Mouse (Mus musculus): ENCODE results near the gene Nfia. TPM values are rescaled to one million over a fixed set of nuclear protein-coding genes. Genes with fewer than 3 reads are reported as not detected.

Gene Nfia
- total and polyA plus RNA-seq, 3 experiments, result 0.96 to 25.1 (median 1.3) TPM

DNA sequence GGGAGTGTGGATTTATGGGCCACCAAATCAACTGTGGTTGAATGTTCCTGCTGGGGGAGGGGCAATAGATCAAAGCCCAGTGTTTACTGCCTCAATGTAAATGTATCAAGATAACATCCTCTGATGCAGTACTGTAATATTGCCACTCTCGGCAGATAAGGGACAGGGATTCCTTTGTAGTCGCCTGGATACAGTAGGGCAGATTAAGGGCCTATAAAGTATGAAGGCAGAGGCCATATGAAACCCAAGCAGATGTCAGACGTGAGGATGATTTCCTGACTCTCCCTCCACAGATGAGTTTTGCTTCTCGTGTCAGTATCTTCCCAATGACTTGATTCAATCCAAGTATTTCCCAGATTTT lies 334.5 kb downstream of the Nfia start:
- no peaks in the 10 kb centered on the region for H3K4me1 ChIP-seq (ENCODE audit: insufficient read depth, low read depth, low read length)
- no peak for ATAC-seq (ENCODE audit: extremely low read depth, insufficient number of reproducible peaks, low FRiP score, poor library complexity, severe bottlenecking)
- peaks cover 38% of the 10 kb centered on the region for H3K9me3 ChIP-seq (replicated peaks)
- no peak overlapping the region for H3K4me3 ChIP-seq (ENCODE audit: low read depth, low read length)
- no peaks in the 10 kb centered on the region for H3K27me3 ChIP-seq (ENCODE audit: insufficient read depth, low read length)
- DNase-seq (ENCODE audit: low spot score), result no peak
- H3K36me3 ChIP-seq (replicated peaks), result peaks cover 18% of the 10 kb centered on the region
- no peak for TF ChIP-seq GATA2 (IDR thresholded peaks at IDR 0.05; ENCODE audit: borderline replicate concordance, low read depth, low read length)
- TF ChIP-seq GATA1 (IDR thresholded peaks at IDR 0.05; ENCODE audit: borderline replicate concordance, low read length), result no peak
- no peak for TF ChIP-seq CTCF (IDR thresholded peaks at IDR 0.05; ENCODE audit: low read depth, low read length)
- no peak for TF ChIP-seq POLR2AphosphoS5 (IDR thresholded peaks at IDR 0.05; ENCODE audit: insufficient replicate concordance, low read depth, low read length)
- no peak for TF ChIP-seq TAL1 (conservative IDR thresholded peaks at IDR 0.05; ENCODE audit: low read depth, low read length)

- ATAC-seq (ENCODE audit: extremely low read depth, insufficient number of reproducible peaks, low FRiP score, poor library complexity, severe bottlenecking) (no peak), DNase-seq (ENCODE audit: low spot score) (no peak)
- TF ChIP-seq POLR2AphosphoS5 (IDR thresholded peaks at IDR 0.05; ENCODE audit: insufficient replicate concordance, low read depth, low read length) (no peak), CTCF (IDR thresholded peaks at IDR 0.05; ENCODE audit: low read depth, low read length) (no peak), GATA2 (IDR thresholded peaks at IDR 0.05; ENCODE audit: borderline replicate concordance, low read depth, low read length) (no peak), TAL1 (conservative IDR thresholded peaks at IDR 0.05; ENCODE audit: low read depth, low read length) (no peak), GATA1 (IDR thresholded peaks at IDR 0.05; ENCODE audit: borderline replicate concordance, low read length) (no peak)
- Histone ChIP-seq H3K9me3 (replicated peaks) (peaks cover 34% of the 10 kb centered on the region), H3K4me1 (ENCODE audit: insufficient read depth, low read depth, low read length) (no peaks in the 10 kb centered on the region), H3K36me3 (replicated peaks) (peaks cover 15% of the 10 kb centered on the region), H3K27me3 (ENCODE audit: insufficient read depth, low read length) (no peaks in the 10 kb centered on the region), H3K4me3 (ENCODE audit: low read depth, low read length) (no peak overlapping the region)
These were observed 335.6 kb downstream of the Nfia start for GRCm38 (mm10) chr4:98107936-98108675.

- no peak for DNase-seq (ENCODE audit: low spot score)
- H3K4me3 ChIP-seq (ENCODE audit: low read depth, low read length), result no peak overlapping the region
- H3K27me3 ChIP-seq (ENCODE audit: insufficient read depth, low read length), result no peaks in the 10 kb centered on the region
- TF ChIP-seq TAL1 (conservative IDR thresholded peaks at IDR 0.05; ENCODE audit: low read depth, low read length) (no peak), CTCF (IDR thresholded peaks at IDR 0.05; ENCODE audit: low read depth, low read length) (no peak), GATA1 (IDR thresholded peaks at IDR 0.05; ENCODE audit: borderline replicate concordance, low read length) (no peak), POLR2AphosphoS5 (IDR thresholded peaks at IDR 0.05; ENCODE audit: insufficient replicate concordance, low read depth, low read length) (no peak), GATA2 (IDR thresholded peaks at IDR 0.05; ENCODE audit: borderline replicate concordance, low read depth, low read length) (no peak)
- H3K4me1 ChIP-seq (ENCODE audit: insufficient read depth, low read depth, low read length), result no peaks in the 10 kb centered on the region
- ATAC-seq (ENCODE audit: extremely low read depth, insufficient number of reproducible peaks, low FRiP score, poor library complexity, severe bottlenecking), result no peak
- H3K9me3 ChIP-seq (replicated peaks), result peaks cover 34% of the 10 kb centered on the region
- peaks cover 15% of the 10 kb centered on the region for H3K36me3 ChIP-seq (replicated peaks)
These were observed 336.1 kb downstream of the Nfia start for GRCm38 (mm10) chr4:98108676-98109016.

DNA sequence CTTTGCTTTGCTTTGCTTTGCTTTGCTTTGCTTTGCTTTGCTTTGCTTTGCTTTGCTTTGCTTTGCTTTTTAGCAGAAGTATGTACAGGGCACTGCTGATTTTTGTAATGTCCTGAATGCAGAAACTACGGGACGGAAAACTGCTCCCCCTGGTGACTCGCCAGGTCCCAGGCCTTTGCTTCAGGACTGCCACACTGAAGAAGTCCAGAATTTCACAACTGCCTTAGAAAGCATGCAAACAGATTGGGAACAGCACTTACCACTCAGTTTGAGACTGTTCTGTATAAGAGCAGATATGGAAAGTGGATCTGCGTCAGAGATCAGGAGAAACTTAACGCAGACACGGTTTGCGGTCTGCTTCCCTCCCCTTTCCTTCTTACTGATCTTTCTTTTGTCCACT lies 336.5 kb downstream of the Nfia start:
- Histone ChIP-seq H3K27me3 (ENCODE audit: insufficient read depth, low read length) (no peaks in the 10 kb centered on the region), H3K4me3 (ENCODE audit: low read depth, low read length) (no peak overlapping the region), H3K4me1 (ENCODE audit: insufficient read depth, low read depth, low read length) (no peaks in the 10 kb centered on the region), H3K36me3 (replicated peaks) (peaks cover 12% of the 10 kb centered on the region), H3K9me3 (replicated peaks) (peaks cover 29% of the 10 kb centered on the region)
- TF ChIP-seq GATA1 (IDR thresholded peaks at IDR 0.05; ENCODE audit: borderline replicate concordance, low read length) (no peak), CTCF (IDR thresholded peaks at IDR 0.05; ENCODE audit: low read depth, low read length) (no peak), TAL1 (conservative IDR thresholded peaks at IDR 0.05; ENCODE audit: low read depth, low read length) (no peak), GATA2 (IDR thresholded peaks at IDR 0.05; ENCODE audit: borderline replicate concordance, low read depth, low read length) (no peak), POLR2AphosphoS5 (IDR thresholded peaks at IDR 0.05; ENCODE audit: insufficient replicate concordance, low read depth, low read length) (no peak)
- ATAC-seq (ENCODE audit: extremely low read depth, insufficient number of reproducible peaks, low FRiP score, poor library complexity, severe bottlenecking) (no peak), DNase-seq (ENCODE audit: low spot score) (no peak)

- H3K4me1 ChIP-seq (ENCODE audit: insufficient read depth, low read depth, low read length), result no peaks in the 10 kb centered on the region
- peaks cover 7% of the 10 kb centered on the region for H3K36me3 ChIP-seq (replicated peaks)
- DNase-seq (ENCODE audit: low spot score), result no peak
- peaks cover 23% of the 10 kb centered on the region for H3K9me3 ChIP-seq (replicated peaks)
- TF ChIP-seq POLR2AphosphoS5 (IDR thresholded peaks at IDR 0.05; ENCODE audit: insufficient replicate concordance, low read depth, low read length) (no peak), TAL1 (conservative IDR thresholded peaks at IDR 0.05; ENCODE audit: low read depth, low read length) (no peak), GATA2 (IDR thresholded peaks at IDR 0.05; ENCODE audit: borderline replicate concordance, low read depth, low read length) (no peak), CTCF (IDR thresholded peaks at IDR 0.05; ENCODE audit: low read depth, low read length) (no peak), GATA1 (IDR thresholded peaks at IDR 0.05; ENCODE audit: borderline replicate concordance, low read length) (no peak)
- ATAC-seq (ENCODE audit: extremely low read depth, insufficient number of reproducible peaks, low FRiP score, poor library complexity, severe bottlenecking), result no peak
- no peak overlapping the region for H3K4me3 ChIP-seq (ENCODE audit: low read depth, low read length)
- no peaks in the 10 kb centered on the region for H3K27me3 ChIP-seq (ENCODE audit: insufficient read depth, low read length)
These were observed 337.4 kb downstream of the Nfia start for GRCm38 (mm10) chr4:98109911-98110310.

DNA sequence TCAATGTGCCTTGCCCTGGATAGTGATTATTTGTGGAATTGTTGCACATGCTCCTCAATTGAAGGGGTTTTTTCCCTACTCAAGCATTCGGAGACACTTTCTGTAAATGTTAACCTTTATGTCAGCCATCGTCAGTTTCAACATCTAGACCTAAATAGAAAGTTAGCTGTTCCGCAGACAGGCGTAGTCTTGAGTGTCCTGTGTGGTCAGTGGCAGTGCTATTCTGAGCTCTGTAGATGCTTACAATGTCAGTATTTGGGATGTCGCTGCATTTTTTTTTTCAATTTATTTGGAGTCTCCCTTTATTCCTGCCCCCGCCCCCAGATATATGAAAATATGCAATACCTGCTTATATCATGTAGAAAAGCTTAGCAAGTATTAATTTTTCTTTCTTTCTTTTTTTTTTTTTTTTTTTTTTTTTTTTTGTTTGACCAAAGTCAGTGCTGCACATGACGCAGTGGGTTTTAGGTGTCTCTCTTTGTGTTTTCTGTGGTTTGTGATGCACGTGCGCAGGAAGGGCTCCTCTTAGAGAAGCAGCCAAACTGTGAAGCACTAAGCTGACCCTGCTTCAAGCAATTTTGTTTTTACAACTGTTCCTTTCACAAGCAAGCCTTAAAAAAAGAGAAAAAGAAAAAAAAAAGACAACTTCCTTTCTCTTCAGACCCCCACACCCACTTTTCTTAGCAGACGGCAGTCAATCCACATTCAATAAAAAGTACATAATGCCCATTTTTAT lies 340.9 kb downstream of the Nfia start:
- H3K4me1 ChIP-seq (ENCODE audit: insufficient read depth, low read depth, low read length), result no peaks in the 10 kb centered on the region
- no peaks in the 10 kb centered on the region for H3K27me3 ChIP-seq (ENCODE audit: insufficient read depth, low read length)
- DNase-seq (ENCODE audit: low spot score) (no peak), ATAC-seq (ENCODE audit: extremely low read depth, insufficient number of reproducible peaks, low FRiP score, poor library complexity, severe bottlenecking) (no peak)
- no peak for TF ChIP-seq POLR2AphosphoS5 (IDR thresholded peaks at IDR 0.05; ENCODE audit: insufficient replicate concordance, low read depth, low read length)
- TF ChIP-seq CTCF (IDR thresholded peaks at IDR 0.05; ENCODE audit: low read depth, low read length), result no peak
- TF ChIP-seq TAL1 (conservative IDR thresholded peaks at IDR 0.05; ENCODE audit: low read depth, low read length), result no peak
- no peak for TF ChIP-seq GATA1 (IDR thresholded peaks at IDR 0.05; ENCODE audit: borderline replicate concordance, low read length)
- TF ChIP-seq GATA2 (IDR thresholded peaks at IDR 0.05; ENCODE audit: borderline replicate concordance, low read depth, low read length), result no peak
- peaks cover 15% of the 10 kb centered on the region for H3K9me3 ChIP-seq (replicated peaks)
- no peak overlapping the region for H3K4me3 ChIP-seq (ENCODE audit: low read depth, low read length)
- peaks cover 6% of the 10 kb centered on the region for H3K36me3 ChIP-seq (replicated peaks)

All from G1E (cell line).